Mouse (Mus musculus) adipose tissue, adult 10 weeks (tissue): ENCODE results near the gene Mybph. TPM values are rescaled to one million over a fixed set of nuclear protein-coding genes. Genes with fewer than 3 reads are reported as not detected.

Experiments
- polyA plus RNA-seq: library from polyadenylated mRNA; stranded (reverse); fragments of 350-450 nt; fragmentation: Illumina TruSeq; extraction: RNeasy Lipid Tissue Mini Kit (QIAGEN cat#74804); gene quantifications from one replicate; pipeline ENCODE4 v1.2.3, GENCODE M21; 2014; ENCODE audit warnings: low read depth, low replicate concordance

The Mybph gene
- polyA plus RNA-seq = not detected

DNA sequence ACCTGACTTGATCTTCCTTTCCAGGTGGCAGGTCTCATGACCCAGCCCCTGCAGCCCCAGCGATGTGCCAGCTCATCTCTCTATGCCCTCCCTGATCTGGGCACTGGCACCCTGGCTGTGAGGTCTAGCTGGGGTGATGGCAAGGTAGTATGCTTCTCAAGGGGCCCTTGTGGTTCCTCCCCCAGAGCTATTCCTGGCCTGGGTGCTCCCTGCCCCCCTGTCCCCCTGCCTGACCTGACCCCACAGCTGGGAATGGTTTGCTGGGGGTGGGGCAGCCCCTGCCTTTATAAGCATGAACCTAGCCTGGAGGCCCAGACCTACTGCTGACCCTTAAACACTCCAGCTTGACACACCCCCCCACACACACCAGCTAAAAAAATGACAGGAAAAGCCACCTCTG is at the start of gene Mybph:
Mybph (plus strand) TSS at position 323 of the 400 bp plus-strand sequence.

DNA sequence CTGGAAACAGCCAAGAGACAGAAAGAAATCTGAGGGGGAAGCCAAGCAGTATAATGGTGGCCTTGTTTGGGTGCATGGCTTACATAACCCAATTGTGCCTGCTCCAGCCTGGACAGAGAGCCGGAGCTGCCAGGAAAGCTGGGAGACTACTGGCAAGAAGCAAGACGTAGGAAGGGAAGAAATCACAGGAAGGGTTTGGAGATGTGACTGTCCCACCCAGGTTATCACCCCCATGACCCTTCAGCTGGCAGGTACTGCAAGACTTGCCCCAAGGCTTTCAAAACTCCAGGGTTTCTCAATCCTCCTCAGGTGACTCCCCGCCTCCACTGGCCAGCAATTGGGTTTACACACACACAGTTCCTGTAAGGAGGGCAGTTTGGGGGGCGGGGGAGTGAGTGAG is 11.2 kb upstream of the Mybph start, which contains the start of gene Chil1:
Chil1 (plus strand) TSS at position 152 of the 400 bp plus-strand sequence.

DNA sequence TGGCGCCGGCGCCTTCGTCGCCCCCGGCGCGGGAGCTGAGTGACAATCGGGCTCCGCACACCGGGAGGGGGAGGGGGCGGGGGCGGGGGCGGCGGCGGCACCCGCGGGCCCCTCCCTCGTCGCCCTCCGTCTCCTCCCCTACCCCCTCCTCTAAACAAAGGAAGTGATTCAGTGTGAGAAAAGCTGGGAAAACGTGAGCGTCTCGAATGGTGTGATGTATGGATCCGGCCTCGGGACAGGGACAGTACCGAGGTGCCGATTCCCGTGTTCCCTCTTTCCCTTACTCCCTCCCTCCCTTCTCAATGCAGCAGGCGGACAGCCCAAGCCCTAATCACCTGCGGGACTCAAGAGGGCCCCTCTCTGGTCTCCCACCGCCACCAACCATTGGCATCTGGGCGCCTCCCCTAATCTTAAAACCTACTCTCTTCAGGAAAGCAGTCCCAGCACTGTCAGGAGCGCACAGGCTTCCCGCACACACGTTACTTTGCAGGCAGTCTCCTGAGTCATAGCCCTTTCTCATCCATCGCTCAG is 42.2 kb downstream of the Mybph start, which contains the start of gene Adora1:
Adora1 (minus strand) TSS at position 41 of the 531 bp plus-strand sequence.

Other genes with a start within 250 kb of the Mybph start
- 97.5 TPM for gene Fmod, start 156.2 kb upstream of the Mybph start, polyA plus RNA-seq
- gene Btg2, start 114.3 kb upstream of the Mybph start, polyA plus RNA-seq = 46.4 TPM
- 0.17 TPM for gene Chit1, start 82.2 kb upstream of the Mybph start, polyA plus RNA-seq
- gene Chil1, start 11.3 kb upstream of the Mybph start, polyA plus RNA-seq = 0.86 TPM
- 26.5 TPM for gene Adora1, start 42.0 kb downstream of the Mybph start, polyA plus RNA-seq
- gene Myog, start 96.5 kb downstream of the Mybph start, polyA plus RNA-seq = not detected
- gene Ppfia4, start 139.5 kb downstream of the Mybph start, polyA plus RNA-seq = 2.8 TPM
- gene Tmem183a, start 168.5 kb downstream of the Mybph start, polyA plus RNA-seq = 41.2 TPM
- gene 4933406M09Rik, start 192.5 kb downstream of the Mybph start, polyA plus RNA-seq = 0.45 TPM
- gene Cyb5r1, start 212.1 kb downstream of the Mybph start, polyA plus RNA-seq = 34.4 TPM
- gene Adipor1, start 221.9 kb downstream of the Mybph start, polyA plus RNA-seq = 99.6 TPM